Mouse (Mus musculus) lung, adult 2 months (tissue): ENCODE data around the gene Pard6a.

ENCODE experiments used
- CTCF ChIP-seq: fragments of 200-500 bp; IDR thresholded peaks from 2 replicates; pipeline ENCODE4 v1.5.1; 2011; ENCODE audit warnings: mild to moderate bottlenecking, low read length, control low read depth; ENCODE audit not compliant: insufficient read depth
- POLR2A ChIP-seq: fragments of 200-500 bp; IDR thresholded peaks from 2 replicates; pipeline ENCODE4 v1.6.1; 2011; ENCODE audit warnings: low read depth, mild to moderate bottlenecking, control low read depth, low read length, borderline replicate concordance; ENCODE audit errors: extremely low read depth

DNA sequence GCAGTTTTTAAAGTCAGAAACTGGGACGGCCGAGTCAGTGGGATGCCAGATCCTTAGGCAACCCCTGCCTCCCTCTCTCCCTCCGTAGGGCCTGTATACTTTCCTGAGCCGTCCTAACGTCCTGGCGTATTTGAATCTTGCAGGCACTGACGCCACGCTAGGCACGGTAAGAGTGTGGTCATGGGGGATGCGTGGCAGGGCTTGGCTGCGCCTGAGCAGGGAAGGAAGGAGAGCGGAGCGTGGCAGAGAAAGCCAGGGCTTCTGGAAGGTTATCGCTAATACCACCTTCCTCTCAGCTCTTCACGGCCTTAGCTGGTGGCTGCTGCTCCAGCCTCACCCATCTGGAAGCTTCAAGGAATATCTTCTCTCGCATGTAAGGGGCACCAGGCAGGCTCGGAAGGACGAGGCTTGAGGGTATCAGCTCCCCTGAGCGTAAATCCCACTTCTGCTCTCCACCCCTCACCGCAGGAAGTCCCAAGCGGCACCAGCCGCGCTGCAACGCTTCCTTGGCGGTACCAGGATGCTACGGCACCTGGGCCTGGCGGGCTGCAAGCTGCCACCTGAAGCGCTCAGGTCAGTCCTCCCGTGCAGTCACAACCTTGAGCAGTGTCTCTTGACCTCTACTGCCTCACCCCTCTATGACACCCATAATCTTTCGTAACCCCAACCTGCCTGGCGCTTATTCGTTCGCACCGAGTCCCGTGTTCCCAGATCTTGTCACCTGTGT, 11.5 kb upstream of the Pard6a start:
- TF ChIP-seq CTCF = no peak
- TF ChIP-seq POLR2A = no peak
